Mouse (Mus musculus) heart, adult 2 months (tissue): ENCODE measurements around the gene 9830107B12Rik. TPM values are rescaled to one million over a fixed set of nuclear protein-coding genes. Genes with fewer than 3 reads are reported as not detected.

ENCODE experiments used
- DNase-seq, 2 experiments: peaks; one replicate each; pipeline ENCODE4 v3.0.0; 2021
- H3K27ac ChIP-seq: fragments of 200-600 bp; 2 replicates; pipeline ENCODE4 v1.8.1; 2022
- H3K27me3 ChIP-seq: fragments of 200-500 bp; 2 replicates; pipeline ENCODE4 v1.6.1; 2012; ENCODE audit warnings: mild to moderate bottlenecking, low read length, inconsistent platforms, mixed read lengths; ENCODE audit not compliant: control insufficient read depth, insufficient read depth
- H3K36me3 ChIP-seq: fragments of 200-500 bp; 2 replicates; pipeline ENCODE4 v1.6.1; 2012; ENCODE audit warnings: low read length, inconsistent platforms; ENCODE audit not compliant: control insufficient read depth, insufficient read depth
- H3K4me1 ChIP-seq: fragments of 200-500 bp; 2 replicates; pipeline ENCODE4 v1.6.1; 2011; ENCODE audit warnings: low read length; ENCODE audit not compliant: control insufficient read depth, insufficient read depth
- H3K4me3 ChIP-seq: fragments of 200-600 bp; 2 replicates; pipeline ENCODE4 v1.8.1; 2022
- H3K79me2 ChIP-seq: fragments of 200-500 bp; replicated peaks from 2 replicates; pipeline ENCODE4 v1.6.1; 2012; ENCODE audit warnings: mild to moderate bottlenecking, inconsistent platforms, low read length, moderate library complexity, mixed read lengths; ENCODE audit not compliant: control insufficient read depth, insufficient read depth
- H3K9ac ChIP-seq: fragments of 200-500 bp; 2 replicates; pipeline ENCODE4 v1.6.1; 2012; ENCODE audit warnings: low read depth, mild to moderate bottlenecking, control low read depth, inconsistent platforms, low read length, mixed read lengths
- CTCF ChIP-seq: fragments of 200-600 bp; IDR thresholded peaks from 2 replicates; pipeline ENCODE4 v1.8.1; 2022; ENCODE audit warnings: antibody characterized with exemption, mild to moderate bottlenecking, moderate library complexity
- EP300 ChIP-seq: fragments of 200-500 bp; IDR thresholded peaks from 2 replicates; pipeline ENCODE4 v1.6.1; 2011; ENCODE audit warnings: low read depth, low read length, control low read depth; ENCODE audit not compliant: insufficient read depth
- POLR2A ChIP-seq: fragments of 200-500 bp; IDR thresholded peaks from 2 replicates; pipeline ENCODE4 v1.6.1; 2011; ENCODE audit warnings: mild to moderate bottlenecking, low read depth, low read length, control low read depth; ENCODE audit not compliant: insufficient read depth
- WGBS: fragments of 180-500 bp; shearing (Covaris S2); methylation state at CpG from one replicate; pipeline ENCODE4 v1.1.7; 2018; 5-methylcytosine and 5-hydroxymethylcytosine counted together
- intact Hi-C: fragments of 180-260 bp; cut with DNase I; formaldehyde crosslinking; loops from one replicate; pipeline ENCODE4 v1.15.1; 2025
- polyA plus RNA-seq: library from polyadenylated mRNA; depleted of rRNA; stranded (reverse); fragments of >200 nt; gene quantifications from 2 replicates; pipeline ENCODE4 v1.2.3, GENCODE M21; 2012
- total RNA-seq, 2 experiments: library from RNA; stranded (reverse); gene quantifications; 2 replicates each; pipeline ENCODE4 v1.2.3; 2021

The 9830107B12Rik gene
- total and polyA plus RNA-seq, 3 experiments = 0.08 TPM; not detected in 2

GRCm38 (mm10) chr17:48120456-48120855, 25.6 kb downstream of the 9830107B12Rik start:
- DNase-seq = no peak
- no peak for TF ChIP-seq CTCF
- TF ChIP-seq POLR2A = no peak
- TF ChIP-seq EP300 = no peak
- no peaks in the 10 kb centered on the region for H3K4me1 ChIP-seq
- intact Hi-C loops = no loop called here
- no peak overlapping the region for H3K4me3 ChIP-seq
- WGBS = 81% methylated on average over 20 of the region's 20 CpGs
- no peaks in the 10 kb centered on the region for H3K27me3 ChIP-seq
- H3K9ac ChIP-seq = no peak overlapping the region
- no peaks in the 10 kb centered on the region for H3K36me3 ChIP-seq
- H3K79me2 ChIP-seq = no peaks in the 10 kb centered on the region
- H3K27ac ChIP-seq = no peak overlapping the region

GRCm38 (mm10) chr17:48119656-48120055, 26.4 kb downstream of the 9830107B12Rik start:
- Histone ChIP-seq H3K9ac (no peak overlapping the region), H3K27me3 (no peaks in the 10 kb centered on the region), H3K4me1 (no peaks in the 10 kb centered on the region), H3K4me3 (no peak overlapping the region), H3K79me2 (no peaks in the 10 kb centered on the region), H3K36me3 (no peaks in the 10 kb centered on the region), H3K27ac (no peak overlapping the region)
- DNase-seq = peak; percentile 54 to 81
- WGBS = 30% methylated on average over 3 of the region's 3 CpGs
- TF ChIP-seq EP300 (no peak), CTCF (peak; percentile 95)
- intact Hi-C loops = no loop called here

GRCm38 (mm10) chr17:48118570-48118969, 27.5 kb downstream of the 9830107B12Rik start:
- intact Hi-C loops = no loop called here
- Histone ChIP-seq H3K27me3 (no peaks in the 10 kb centered on the region), H3K36me3 (no peaks in the 10 kb centered on the region), H3K9ac (no peak overlapping the region), H3K79me2 (no peaks in the 10 kb centered on the region), H3K4me3 (no peak overlapping the region), H3K27ac (no peak overlapping the region), H3K4me1 (no peaks in the 10 kb centered on the region)
- TF ChIP-seq POLR2A (no peak), EP300 (no peak), CTCF (no peak)
- 57% methylated on average over 1 of the region's 1 CpGs for WGBS
- DNase-seq = no peak

- no peaks in the 10 kb centered on the region for H3K79me2 ChIP-seq
- intact Hi-C loops = no loop called here
Measured at GRCm38 (mm10) chr17:48110547-48111287, 35.4 kb downstream of the 9830107B12Rik start.

DNA sequence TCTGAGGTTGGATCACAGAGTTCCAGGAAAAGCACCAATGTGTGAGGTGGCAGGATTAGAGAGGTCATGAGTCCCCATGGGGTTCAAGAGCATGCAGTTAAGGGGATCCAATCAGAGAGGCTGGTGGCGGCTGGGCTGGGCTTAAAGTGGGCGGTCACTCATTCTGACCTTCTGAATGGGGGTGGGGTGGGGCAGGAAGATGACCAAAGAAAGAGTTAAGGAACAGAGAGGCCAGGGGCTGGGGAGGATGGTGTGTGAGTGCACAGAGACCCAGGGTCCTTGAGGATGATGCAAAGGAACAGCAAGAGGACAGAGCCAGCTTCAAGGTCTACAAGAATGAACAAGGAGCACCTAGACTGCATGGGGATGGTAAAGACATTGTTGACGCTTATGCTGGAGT, 37.5 kb downstream of the 9830107B12Rik start:
- H3K9ac ChIP-seq = no peak overlapping the region
- intact Hi-C loops = loop anchor here (10.0 kb wide), 1 partner anchor 226 kb away; no protein-coding TSS in a partner anchor
- H3K36me3 ChIP-seq = no peaks in the 10 kb centered on the region
- WGBS = 76% methylated on average over 3 of the region's 3 CpGs
- H3K27me3 ChIP-seq = no peaks in the 10 kb centered on the region
- H3K27ac ChIP-seq = no peak overlapping the region
- no peak overlapping the region for H3K4me3 ChIP-seq
- TF ChIP-seq EP300 (no peak), CTCF (no peak), POLR2A (no peak)
- H3K4me1 ChIP-seq = no peaks in the 10 kb centered on the region
- no peak for DNase-seq
- H3K79me2 ChIP-seq = no peaks in the 10 kb centered on the region

More at GRCm38 (mm10) chr17:48110547-48111287, 35.4 kb downstream of the 9830107B12Rik start:
- Histone ChIP-seq H3K4me1 (no peaks in the 10 kb centered on the region), H3K36me3 (no peaks in the 10 kb centered on the region), H3K27me3 (no peaks in the 10 kb centered on the region), H3K27ac (no peak overlapping the region), H3K4me3 (no peak overlapping the region), H3K9ac (no peak overlapping the region)
- TF ChIP-seq POLR2A (no peak), CTCF (peak; percentile 79)
- peak in 1 of 2 experiments; percentile 38 for DNase-seq
- 46% methylated on average over 8 of the region's 8 CpGs for WGBS

- Histone ChIP-seq H3K27me3 (no peaks in the 10 kb centered on the region), H3K9ac (no peak overlapping the region), H3K4me3 (no peak overlapping the region), H3K4me1 (no peaks in the 10 kb centered on the region), H3K27ac (no peak overlapping the region), H3K79me2 (no peaks in the 10 kb centered on the region), H3K36me3 (no peaks in the 10 kb centered on the region)
- no peak for TF ChIP-seq CTCF
- TF ChIP-seq EP300 = no peak
- TF ChIP-seq POLR2A = no peak
- DNase-seq = no peak
- intact Hi-C loops = loop anchor here (10.0 kb wide), 1 partner anchor 227 kb away; no protein-coding TSS in a partner anchor
- WGBS = 50% methylated on average over 6 of the region's 6 CpGs
Measured at GRCm38 (mm10) chr17:48107862-48108261, 38.2 kb downstream of the 9830107B12Rik start.
